Mouse (Mus musculus) layer of hippocampus, postnatal 25 days (tissue): ENCODE results near the gene Ap5s1. TPM values are rescaled to one million over a fixed set of nuclear protein-coding genes. Genes with fewer than 3 reads are reported as not detected.
A peak's percentile ranks its signal among the peaks of the same experiment; 100 is the strongest.

Experiments
- DNase-seq, 2 experiments: peaks; one replicate each; pipeline ENCODE4 v3.0.0; 2022; ENCODE audit warnings: mixed read lengths in 2 of 2, low spot score in 1 of 2; ENCODE audit errors: extremely low spot score in 1 of 2
- total RNA-seq, 2 experiments: library from RNA; stranded (reverse); gene quantifications; 2 replicates each; pipeline ENCODE4 v1.2.3; 2021

Gene Ap5s1
- total RNA-seq, 2 experiments from 2014 or later: 23.8 to 27.3 TPM

- DNase-seq: peak; percentile 63
Measured at GRCm38 (mm10) chr2:131186771-131187601, 19.9 kb upstream of the Ap5s1 start, which contains the start of the genes Cdc25b and Spef1. Cdc25b (plus strand) TSS chr2:131186949. Spef1 (minus strand) TSS chr2:131187282.

DNA sequence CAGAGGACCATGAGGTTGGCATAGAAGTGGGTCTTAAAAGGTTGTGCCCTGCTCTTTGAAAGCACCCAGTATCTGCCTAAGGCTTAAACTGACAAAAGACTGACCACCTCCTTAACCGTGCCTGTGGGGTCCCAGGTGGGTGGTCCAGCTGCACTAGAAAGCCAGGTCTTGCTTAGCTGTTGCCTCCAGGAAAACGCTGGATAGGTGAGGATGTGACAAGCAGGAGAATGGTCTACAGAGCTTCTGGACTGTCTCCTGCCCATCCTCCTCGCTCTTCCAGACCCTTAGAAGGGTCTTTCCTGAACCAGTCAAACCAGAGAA lies 19.3 kb upstream of the Ap5s1 start:
- DNase-seq: no peak

DNA sequence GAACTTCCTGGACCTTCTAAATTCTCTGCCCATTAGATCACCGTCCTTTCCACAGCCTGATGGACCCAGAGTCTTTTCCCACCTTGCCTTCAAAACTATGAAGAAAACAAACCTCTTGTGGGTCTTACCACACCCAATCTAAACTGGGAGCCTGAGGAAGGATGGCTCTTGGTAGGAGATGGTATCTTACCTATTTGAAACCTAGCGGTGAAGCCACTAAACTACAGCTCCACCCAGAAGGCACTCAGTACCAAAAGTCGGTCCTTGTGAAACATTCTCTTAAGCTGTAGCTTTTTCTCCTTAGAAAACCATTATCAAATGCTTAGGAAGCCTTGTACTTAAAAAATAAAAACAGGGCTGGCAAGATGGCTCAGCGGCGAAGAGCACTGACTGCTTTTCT lies 18.6 kb upstream of the Ap5s1 start:
- no peak for DNase-seq

DNA sequence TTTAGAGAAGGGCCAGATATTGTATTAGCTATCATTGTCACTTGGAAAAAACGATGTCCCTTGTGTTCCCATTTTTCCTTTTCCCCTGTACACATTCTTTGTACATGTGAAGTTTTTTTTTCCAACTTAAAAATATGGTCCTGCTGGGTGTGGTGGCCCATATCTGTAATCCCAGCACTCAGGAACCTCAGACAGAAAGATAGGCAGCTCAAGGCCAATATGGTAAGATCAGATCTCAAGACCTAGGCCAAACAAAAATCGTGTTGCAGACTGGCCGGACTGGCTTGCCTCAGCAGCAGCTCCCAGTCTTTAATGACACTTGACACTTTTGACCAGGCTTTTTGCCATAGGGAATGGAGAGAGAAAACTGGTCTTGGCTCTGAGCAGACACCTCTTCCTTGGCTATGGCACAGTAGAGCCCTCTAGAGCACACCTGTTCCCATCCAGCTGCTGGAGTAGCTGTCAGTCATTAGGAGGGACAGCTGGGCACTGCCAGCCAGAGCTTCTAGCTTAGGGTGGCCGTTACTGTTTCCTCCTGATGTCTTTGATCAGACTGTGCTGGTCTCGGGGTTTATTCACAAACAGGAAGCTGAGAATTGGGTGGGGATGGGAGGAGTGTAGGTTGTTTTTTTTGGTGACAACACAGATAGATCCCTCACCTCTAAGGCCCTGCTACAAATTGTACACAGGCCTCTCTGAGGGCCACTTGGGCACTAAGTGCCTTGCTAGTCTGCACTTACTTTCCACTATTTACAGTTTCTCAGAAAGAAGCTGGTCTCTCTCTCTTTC lies 17.2 kb upstream of the Ap5s1 start:
- no peak for DNase-seq

GRCm38 (mm10) chr2:131190344-131191004 lies 16.4 kb upstream of the Ap5s1 start:
- DNase-seq: no peak

DNA sequence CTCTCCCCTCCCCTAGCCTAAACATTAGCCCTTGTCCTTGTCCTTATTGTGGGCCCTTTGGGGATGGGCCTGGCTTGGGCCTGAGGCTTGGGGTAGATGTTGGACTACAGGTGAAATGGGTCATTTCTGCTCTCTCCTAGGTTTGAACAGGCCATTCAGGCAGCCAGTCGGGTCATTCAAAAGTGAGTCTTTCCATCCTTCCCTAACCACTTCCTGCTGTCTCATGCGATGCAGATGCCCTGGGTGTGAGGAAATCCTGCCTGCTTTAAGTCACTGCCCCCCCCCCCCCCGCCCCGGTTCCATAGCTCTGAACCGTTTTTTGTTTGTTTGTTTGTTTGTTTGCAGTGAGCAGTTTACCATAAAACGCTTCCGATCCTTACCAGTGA lies 15.9 kb upstream of the Ap5s1 start:
- no peak for DNase-seq

DNA sequence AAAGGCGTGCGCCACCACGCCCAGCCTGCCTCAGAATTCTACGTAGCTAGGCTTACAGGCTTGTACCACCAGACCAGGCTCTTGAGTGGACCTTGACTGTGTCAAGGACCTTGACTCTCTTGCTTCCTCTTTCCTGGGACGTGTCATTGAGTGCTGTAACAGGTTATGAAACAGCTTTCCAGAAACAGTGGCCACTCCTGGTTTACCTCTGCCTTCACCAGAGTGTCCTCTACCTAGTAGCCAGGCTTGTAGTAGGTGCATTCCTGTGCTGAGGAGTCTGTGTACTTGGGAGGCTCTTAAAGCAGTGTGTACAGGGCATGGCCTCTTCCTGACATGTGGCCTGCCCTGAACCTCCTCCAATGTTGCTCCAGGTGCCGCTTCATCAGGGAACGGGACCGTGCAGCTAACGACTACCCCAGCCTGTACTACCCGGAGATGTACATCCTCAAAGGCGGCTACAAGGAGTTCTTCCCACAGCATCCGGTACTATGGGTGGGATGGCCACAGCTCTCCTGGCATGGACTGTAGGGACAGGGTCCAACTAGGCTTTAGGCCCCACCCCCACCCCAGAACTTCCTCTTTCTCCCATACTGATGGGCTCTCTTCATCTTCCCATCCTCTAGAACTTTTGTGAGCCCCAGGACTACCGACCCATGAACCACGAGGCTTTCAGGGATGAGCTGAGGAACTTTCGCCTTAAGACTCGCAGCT lies 10.1 kb upstream of the Ap5s1 start:
- DNase-seq: no peak

DNA sequence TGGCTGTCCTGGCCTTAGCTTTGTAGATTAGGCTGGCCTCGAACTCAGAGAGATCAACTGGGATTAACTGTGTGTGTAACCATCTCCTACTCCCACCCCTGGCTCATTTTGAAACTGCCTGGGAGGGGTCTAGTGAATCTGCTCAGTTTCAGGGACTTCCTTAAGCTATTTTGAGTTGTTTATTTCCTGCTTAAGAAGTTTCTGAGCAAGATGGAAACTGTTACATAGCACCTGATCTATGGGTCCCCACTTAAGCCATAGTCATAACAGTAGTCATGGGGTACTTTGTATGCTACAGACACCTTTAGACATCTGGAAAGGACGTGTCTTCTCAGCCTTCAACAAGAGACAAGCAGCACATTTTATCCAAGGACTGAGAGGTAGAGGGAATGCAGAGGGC lies 6.2 kb upstream of the Ap5s1 start:
- no peak for DNase-seq

DNA sequence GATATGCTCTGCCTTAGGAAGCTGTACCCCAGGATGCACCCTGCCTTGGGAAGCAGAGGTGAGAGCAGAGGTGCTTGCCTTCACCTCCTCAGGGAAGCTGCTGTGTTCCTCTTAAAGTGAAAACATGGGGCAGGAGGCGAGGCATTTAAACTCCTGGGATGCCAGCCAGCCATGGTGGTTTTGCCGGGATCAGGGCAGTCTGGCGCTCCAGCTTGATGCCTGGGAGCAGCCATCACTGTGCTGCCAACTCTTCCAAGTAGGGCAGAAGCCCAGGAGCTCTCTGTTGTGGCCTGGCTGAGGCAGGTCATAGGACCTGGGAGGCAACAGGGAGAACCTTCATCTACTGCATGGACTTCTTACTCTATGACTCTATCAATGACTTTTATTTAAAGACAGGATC lies 5.6 kb upstream of the Ap5s1 start:
- no peak for DNase-seq

DNA sequence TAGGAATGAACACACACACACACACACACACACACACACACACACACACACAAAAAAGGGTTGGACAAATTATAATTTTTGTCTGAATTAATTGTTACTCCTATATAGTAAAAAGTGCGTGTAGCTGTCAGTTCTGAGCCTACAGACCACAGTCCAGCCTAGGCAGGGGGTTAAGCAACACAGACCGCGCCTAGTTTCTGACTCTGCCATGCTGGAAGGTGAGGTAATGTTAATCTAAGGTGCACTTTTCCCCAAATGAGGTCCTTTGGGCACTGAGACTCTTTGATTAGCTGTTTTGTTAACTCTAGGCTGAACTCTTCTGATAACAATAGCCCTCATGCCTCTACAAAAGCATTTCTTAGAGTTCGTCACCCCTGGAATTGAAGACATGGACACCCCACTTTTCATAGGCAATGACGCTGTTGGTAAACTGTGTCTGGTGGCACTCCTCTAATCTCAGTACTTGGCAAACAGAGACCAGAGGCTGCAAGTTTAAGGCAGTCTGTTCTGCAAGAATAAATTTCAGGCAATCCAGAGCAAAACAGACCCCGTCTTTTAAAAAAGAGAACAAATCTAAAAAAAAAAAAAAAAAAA lies 3.0 kb upstream of the Ap5s1 start:
- no peak for DNase-seq

GRCm38 (mm10) chr2:131204410-131204981 lies 2.4 kb upstream of the Ap5s1 start:
- DNase-seq: peak; percentile 60

DNA sequence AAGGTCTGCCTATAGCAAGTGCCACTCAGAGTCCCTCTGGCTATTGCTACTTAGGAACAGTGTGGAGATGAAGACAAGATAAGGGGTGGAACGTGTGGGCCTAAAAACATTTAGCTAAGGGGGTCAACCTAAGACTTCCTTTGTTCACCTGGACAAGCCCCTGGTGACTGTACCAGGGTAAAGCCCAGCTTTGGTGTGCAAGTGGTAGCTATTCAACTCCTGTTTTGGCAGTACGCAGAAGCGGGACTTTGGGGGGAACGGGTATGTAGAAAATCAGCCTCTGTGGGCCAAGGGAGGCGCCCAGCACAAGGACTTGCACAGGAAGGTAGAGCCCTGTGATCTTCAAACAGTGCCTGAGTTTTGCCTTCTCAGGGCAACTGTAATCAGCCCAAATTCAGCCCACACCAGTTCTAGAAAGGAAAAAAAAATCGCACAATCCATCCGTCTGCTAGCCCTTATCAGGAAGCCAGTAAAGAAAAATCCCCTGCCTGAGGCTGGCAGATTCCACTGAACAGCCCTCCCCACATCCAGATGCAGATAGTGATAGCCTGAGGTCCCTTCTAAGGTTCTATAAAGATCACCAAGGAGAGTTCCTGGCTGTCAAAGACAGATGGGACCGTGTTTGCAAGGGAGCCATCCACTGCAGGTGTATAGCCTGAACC lies 1.2 kb upstream of the Ap5s1 start:
- no peak for DNase-seq

DNA sequence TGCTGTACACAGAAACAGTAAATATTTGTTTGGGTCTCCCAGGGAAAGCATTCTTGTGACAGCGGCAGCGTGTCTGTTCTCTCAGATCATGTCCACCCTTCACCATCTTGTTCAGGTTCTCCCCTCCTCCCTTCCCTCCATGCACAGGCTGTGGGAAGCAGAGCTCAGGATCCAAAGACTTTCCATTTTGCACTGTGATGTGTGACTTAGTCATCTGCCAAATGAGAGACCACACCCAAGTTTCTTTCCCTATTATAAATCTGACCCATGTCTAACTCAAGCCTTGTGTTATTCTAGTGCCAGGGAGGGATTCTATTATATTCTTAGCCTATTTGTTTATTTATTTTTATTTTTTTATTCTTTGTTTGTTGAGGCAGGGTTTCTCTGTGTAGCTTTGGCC lies 1.5 kb downstream of the Ap5s1 start:
- DNase-seq: no peak

DNA sequence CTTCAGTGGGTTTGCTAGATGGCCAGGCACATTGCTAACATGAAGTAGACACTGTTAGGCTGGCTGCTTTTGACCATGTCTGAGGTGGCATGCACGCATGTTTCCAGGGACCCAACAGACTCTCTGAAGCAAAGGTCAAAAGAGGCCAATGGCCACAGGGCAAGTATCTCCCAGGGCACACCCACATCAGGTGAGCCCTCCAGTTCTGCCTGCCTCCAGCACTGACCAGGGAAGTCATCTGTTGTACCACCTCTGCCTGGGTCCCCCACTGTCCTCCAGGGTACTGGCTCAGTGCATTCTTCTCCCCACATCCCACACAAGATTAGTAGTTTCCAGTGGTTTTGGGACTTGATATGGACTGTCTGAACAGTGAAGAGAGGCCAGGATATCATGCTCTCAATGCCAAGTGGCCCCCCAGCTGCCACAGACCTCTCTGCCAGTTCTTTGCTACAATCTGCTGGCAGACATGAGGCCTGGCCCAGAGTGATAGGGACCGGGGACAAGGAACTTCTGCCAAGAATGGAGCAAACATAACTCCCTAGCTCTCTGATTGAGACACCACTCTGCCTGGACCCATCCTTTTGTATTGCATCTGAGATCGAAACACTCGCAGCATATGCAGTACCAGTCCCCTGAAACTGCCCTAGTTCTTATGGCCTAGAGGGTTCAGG lies 2.4 kb downstream of the Ap5s1 start:
- DNase-seq: no peak

DNA sequence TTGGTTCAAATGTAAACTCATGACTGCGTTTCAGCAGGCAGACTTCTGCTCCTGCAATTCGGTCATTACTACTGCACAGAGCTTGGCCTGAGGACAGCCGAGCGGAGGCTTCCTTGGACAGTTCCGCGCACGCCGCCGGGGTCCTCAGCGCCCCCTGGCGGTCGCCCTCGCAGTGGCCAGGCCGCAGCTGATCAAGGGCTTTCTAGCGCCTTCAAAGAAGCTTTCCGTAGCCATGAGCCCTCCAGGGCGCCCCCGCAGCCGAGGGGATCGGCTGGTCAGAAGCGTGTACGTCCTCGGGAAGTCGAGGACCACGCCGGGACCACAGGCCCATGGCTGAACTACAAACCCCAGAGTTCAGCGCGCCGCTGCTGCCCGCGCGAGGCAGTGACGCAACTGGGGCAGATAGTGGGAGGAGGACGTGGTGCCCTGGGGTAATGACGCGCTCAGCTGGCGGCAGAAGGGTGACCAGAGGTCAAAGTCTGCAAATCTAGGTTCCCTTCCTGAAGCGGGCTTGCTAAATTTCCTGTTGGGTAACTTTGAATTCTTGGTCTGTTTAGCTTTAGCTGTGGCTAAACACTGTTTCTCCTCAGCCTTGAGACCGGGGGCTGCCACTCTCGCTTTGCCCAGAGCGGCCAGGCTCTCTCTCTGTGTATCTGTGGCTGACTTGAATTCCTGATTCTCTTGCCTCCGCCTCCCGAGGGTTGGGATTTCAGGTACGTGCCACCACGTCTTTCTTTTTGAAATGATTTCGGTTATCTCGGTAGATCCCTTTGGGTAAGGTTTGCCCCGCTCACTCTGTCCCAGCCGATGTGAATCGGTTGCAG lies 3.3 kb downstream of the Ap5s1 start:
- DNase-seq: peak; percentile 89 to 98

- no peak for DNase-seq
Measured at GRCm38 (mm10) chr2:131211026-131211615, 4.2 kb downstream of the Ap5s1 start.

- no peak for DNase-seq
Measured at GRCm38 (mm10) chr2:131213773-131214172, 6.9 kb downstream of the Ap5s1 start.
